23 mouse cellular contexts compared by ENCODE assay signal in genomic region chr10:3417408-3417807, GRCm38 (mm10). TPM values are rescaled to one million over a fixed set of nuclear protein-coding genes. Genes with fewer than 3 reads are reported as not detected.
DNase-seq lines count a peak whose midpoint lies in the region; ATAC-seq and TF ChIP-seq lines count a peak whose summit lies in the region.
"Had no signal": no experiment of that assay in that cellular context is flagged by ENCODE, and none has a peak within 500 bp of the region (broad histone marks: within the 10 kb centered on the region; RNA-seq: fewer than 3 reads in every experiment).

No protein-coding gene starts in this region.

- no peaks in the 10 kb centered on the region for H3K9me3 ChIP-seq in heart, embryonic 15.5 days (replicated peaks)
- H3K9me3 ChIP-seq in forebrain, postnatal 0 days (ENCODE audit: low read length): no peaks in the 10 kb centered on the region
- H3K9me3 ChIP-seq: hindbrain, embryonic 10.5 days; intestine, embryonic 15.5 days; midbrain, embryonic 15.5 days; neural tube, embryonic 13.5 days had no signal

- intact Hi-C loops in gastrocnemius, adult 2 months (cut with DNase I): loop anchor here (5.0 kb wide), 1 partner anchor 80 kb away; no protein-coding TSS in a partner anchor
- intact Hi-C loops in left cerebral cortex, postnatal 14 days (cut with DNase I): no loop called here
- intact Hi-C loops in left cerebral cortex, adult 2 months (cut with DNase I): no loop called here

- H3K27ac ChIP-seq in gastrocnemius, adult 2 months: peak overlapping the region; percentile 92
- peak overlapping the region; percentile 89 for H3K27ac ChIP-seq in heart, embryonic 15.5 days
- no peak overlapping the region for H3K27ac ChIP-seq in left cerebral cortex, adult 2 months
- H3K27ac ChIP-seq in forebrain, postnatal 0 days (ENCODE audit: low read depth, low read length): no peak overlapping the region
- H3K27ac ChIP-seq: hindbrain, embryonic 10.5 days; intestine, embryonic 15.5 days; macrophage; midbrain, embryonic 15.5 days; neural tube, embryonic 13.5 days had no signal

- no peaks in the 10 kb centered on the region for H3K27me3 ChIP-seq in heart, embryonic 15.5 days
- H3K27me3 ChIP-seq in forebrain, postnatal 0 days (ENCODE audit: insufficient read depth, low read length): no peaks in the 10 kb centered on the region
- H3K27me3 ChIP-seq: intestine, embryonic 15.5 days; midbrain, embryonic 15.5 days; neural tube, embryonic 13.5 days had no signal

- H3K4me3 ChIP-seq in gastrocnemius, adult 2 months: no peak overlapping the region
- H3K4me3 ChIP-seq in heart, embryonic 15.5 days: no peak overlapping the region
- no peak overlapping the region for H3K4me3 ChIP-seq in left cerebral cortex, adult 2 months
- H3K4me3 ChIP-seq in forebrain, postnatal 0 days (ENCODE audit: low read depth, low read length): no peak overlapping the region
- H3K4me3 ChIP-seq: hindbrain, embryonic 10.5 days; intestine, embryonic 15.5 days; midbrain, embryonic 15.5 days; myocyte; neural tube, embryonic 13.5 days had no signal

- no peak overlapping the region for H3K4me2 ChIP-seq in heart, embryonic 15.5 days
- H3K4me2 ChIP-seq in forebrain, postnatal 0 days (ENCODE audit: low read depth): no peak overlapping the region
- H3K4me2 ChIP-seq: intestine, embryonic 15.5 days; midbrain, embryonic 15.5 days; neural tube, embryonic 13.5 days had no signal

- peaks cover 76% of the 10 kb centered on the region for H3K4me1 ChIP-seq in heart, embryonic 15.5 days (replicated peaks)
- H3K4me1 ChIP-seq in forebrain, postnatal 0 days (ENCODE audit: insufficient read depth): no peaks in the 10 kb centered on the region
- H3K4me1 ChIP-seq: hindbrain, embryonic 10.5 days; midbrain, embryonic 15.5 days had no signal

- H3K36me3 ChIP-seq in heart, embryonic 15.5 days: no peaks in the 10 kb centered on the region
- no peaks in the 10 kb centered on the region for H3K36me3 ChIP-seq in forebrain, postnatal 0 days (ENCODE audit: insufficient read depth)
- H3K36me3 ChIP-seq: hindbrain, embryonic 10.5 days; intestine, embryonic 15.5 days; midbrain, embryonic 15.5 days; neural tube, embryonic 13.5 days had no signal

- WGBS in heart, embryonic 15.5 days: 20% methylated on average over 4 of the region's 4 CpGs
- WGBS in forebrain, postnatal 0 days: 36% methylated on average over 4 of the region's 4 CpGs

- DNase-seq in gastrocnemius, adult 2 months: no peak
- DNase-seq in gastrocnemius, postnatal 25 days: no peak
- no peak for DNase-seq in heart, adult 18-20 months
- DNase-seq in left cerebral cortex, postnatal 14 days (ENCODE audit: low spot score in 2 of 2): peak; percentile 62 to 83
- DNase-seq in left cerebral cortex, adult 2 months (ENCODE audit: extremely low spot score in 1 of 2, low spot score in 2 of 2): no peak
- DNase-seq in forebrain, postnatal 0 days: peak; percentile 74
- no peak for DNase-seq in lung, postnatal 10 days
- DNase-seq: cerebellum, adult 18-20 months; cerebellum, postnatal 14 days; kidney, adult 8-10 months; kidney, postnatal 14 days; retina, postnatal 1 day; thymus, adult 2 months; thymus, postnatal 4 days had no signal

- peak; percentile 34; the same call in 1 of the 2 replicates for ATAC-seq in heart, embryonic 15.5 days (replicated peaks; ENCODE audit: insufficient number of reproducible peaks, insufficient read depth, low FRiP score, low read depth)
- ATAC-seq in forebrain, postnatal 0 days: peak; percentile 91
- ATAC-seq: hindbrain, embryonic 16.5 days; intestine, embryonic 15.5 days had no signal

- no peak for TF ChIP-seq CTCF in gastrocnemius, adult 2 months (IDR thresholded peaks at IDR 0.05)
- TF ChIP-seq CTCF in left cerebral cortex, adult 2 months (IDR thresholded peaks at IDR 0.05): no peak
- TF ChIP-seq CTCF in forebrain, postnatal 0 days (IDR thresholded peaks at IDR 0.05; ENCODE audit: low read depth): no peak

- H3K9ac ChIP-seq in heart, embryonic 15.5 days: no peak overlapping the region
- H3K9ac ChIP-seq in forebrain, postnatal 0 days: no peak overlapping the region
- H3K9ac ChIP-seq: intestine, embryonic 15.5 days; midbrain, embryonic 15.5 days; neural tube, embryonic 13.5 days had no signal

RNA-seq across cellular contexts. Expression of gene Ppp1r14c, which starts 51.6 kb away (rescaled TPM):
- total RNA-seq in gastrocnemius, adult 2 months (2021): 10 to 100 TPM; 78.5 to 82.6 TPM
- total RNA-seq in gastrocnemius, postnatal 25 days (2021): 100 to 1,000 TPM in 1 of 2 experiments, 10 to 100 TPM in 1; 72.6 to 105 TPM
- polyA plus RNA-seq in heart, embryonic 15.5 days (2015; fragmentation: Nextera tagmentation; extraction: Ambion mirVana): 242 and 287 TPM in 2 replicates
- 100 to 1,000 TPM; 139 to 191 TPM for total RNA-seq in heart, adult 18-20 months (2021)
- total RNA-seq in left cerebral cortex, postnatal 14 days (2021): 10 to 100 TPM; 40.0 to 45.7 TPM
- 10 to 100 TPM; 14.6 to 15.3 TPM for total RNA-seq in left cerebral cortex, adult 2 months (2021)
- total RNA-seq in forebrain, postnatal 0 days (2014; rRNA removed): 81.4 and 85.8 TPM in 2 replicates
- 96.8 and 101 TPM in 2 replicates for polyA plus RNA-seq in forebrain, postnatal 0 days (2015; fragmentation: Nextera tagmentation; extraction: Ambion mirVana)
- total RNA-seq: liver, adult 2 months had no signal
- polyA plus RNA-seq: liver, adult 2 months; macrophage had no signal

Comparison
In these comparisons a context has a peak if more than half of its experiments do, and no peak if none do; other contexts are left out.
1. DNase-seq: peak in left cerebral cortex, postnatal 14 days (2 of 2) and forebrain, postnatal 0 days (single experiment); none in gastrocnemius, adult 2 months (single experiment), gastrocnemius, postnatal 25 days (single experiment), heart, adult 18-20 months (0 of 2), left cerebral cortex, adult 2 months (0 of 2) and lung, postnatal 10 days (single experiment).
2. H3K27ac ChIP-seq: peak in gastrocnemius, adult 2 months (single experiment) and heart, embryonic 15.5 days (single experiment); none in left cerebral cortex, adult 2 months (single experiment) and forebrain, postnatal 0 days (single experiment).